Mouse (Mus musculus) hindbrain, embryonic 10.5 days (tissue): Measurements from ENCODE around the gene Slc44a5. TPM values are rescaled to one million over a fixed set of nuclear protein-coding genes. Genes with fewer than 3 reads are reported as not detected.

Experiments used
- DNase-seq: peaks from one replicate; pipeline ENCODE4 v3.0.0-alpha.2; 2017; ENCODE audit warnings: low spot score
- H3K27ac ChIP-seq: fragments of 300-500 bp; sonication (generic); 2 replicates; pipeline ENCODE4 v1.5.1; 2016; ENCODE audit warnings: mild to moderate bottlenecking, moderate library complexity
- H3K27me3 ChIP-seq: fragments of 300-500 bp; sonication (generic); 2 replicates; pipeline ENCODE4 v1.6.1; 2016; ENCODE audit warnings: mild to moderate bottlenecking; ENCODE audit not compliant: poor library complexity, insufficient read depth, severe bottlenecking
- H3K36me3 ChIP-seq: fragments of 300-500 bp; sonication (generic); 2 replicates; pipeline ENCODE4 v1.6.1; 2016; ENCODE audit warnings: mild to moderate bottlenecking, moderate library complexity
- H3K4me1 ChIP-seq: fragments of 300-500 bp; sonication (generic); replicated peaks from 2 replicates; pipeline ENCODE4 v1.6.1; 2016; ENCODE audit warnings: mild to moderate bottlenecking
- H3K4me3 ChIP-seq: fragments of 300-500 bp; sonication (generic); 2 replicates; pipeline ENCODE4 v1.5.1; 2016; ENCODE audit warnings: mild to moderate bottlenecking, moderate library complexity
- H3K9me3 ChIP-seq: fragments of 300-500 bp; sonication (generic); 2 replicates; pipeline ENCODE4 v1.6.1; 2016; ENCODE audit warnings: mild to moderate bottlenecking, moderate library complexity
- WGBS: fragments of 180-500 bp; shearing (Covaris S2); methylation state at CpG from one replicate; pipeline ENCODE4 v1.1.7; 2016; 5-methylcytosine and 5-hydroxymethylcytosine counted together
- polyA plus RNA-seq: library from polyadenylated mRNA; unstranded; fragments of >200 nt; fragmentation: Nextera tagmentation; extraction: Ambion mirVana; gene quantifications from 2 replicates; pipeline ENCODE4 v1.2.1, GENCODE M21; 2016

Gene Slc44a5
- 4.5 and 7.6 TPM in 2 replicates for polyA plus RNA-seq

GRCm38 (mm10) chr3:153973171-153973948, at the start of gene Slc44a5:
TSS of gene Slc44a5 (plus strand) at chr3:153973436.
- H3K36me3 ChIP-seq: no peaks in the 10 kb centered on the region
- H3K4me3 ChIP-seq: peak within 1 kb of the TSS; percentile 79
- DNase-seq: peak; percentile 57
- peaks cover 59% of the 10 kb centered on the region for H3K27me3 ChIP-seq
- under 1% methylated on average over 66 of the region's 66 CpGs for WGBS
- peaks cover 42% of the 10 kb centered on the region for H3K4me1 ChIP-seq
- H3K9me3 ChIP-seq: 0 out of 2 replicates have a peak, but pooled peaks cover 2% of the 10 kb centered on the region
- H3K27ac ChIP-seq: peak within 1 kb of the TSS; percentile 88

- no peaks in the 10 kb centered on the region for H3K27me3 ChIP-seq
- H3K4me3 ChIP-seq: no peak overlapping the region
- no peaks in the 10 kb centered on the region for H3K9me3 ChIP-seq
- no peak overlapping the region for H3K27ac ChIP-seq
- H3K36me3 ChIP-seq: peaks cover 78% of the 10 kb centered on the region
- WGBS: 91% methylated on average over 7 of the region's 7 CpGs
- no peak for DNase-seq
- H3K4me1 ChIP-seq: no peaks in the 10 kb centered on the region
These were observed 46.9 kb upstream of the Slc44a5 start for GRCm38 (mm10) chr3:153926333-153926732.

- Histone ChIP-seq H3K36me3 (peaks cover 84% of the 10 kb centered on the region), H3K4me3 (no peak overlapping the region), H3K27me3 (no peaks in the 10 kb centered on the region), H3K9me3 (no peaks in the 10 kb centered on the region), H3K4me1 (no peaks in the 10 kb centered on the region), H3K27ac (no peak overlapping the region)
- no peak for DNase-seq
- 96% methylated on average over 11 of the region's 11 CpGs for WGBS
These were observed 43.7 kb upstream of the Slc44a5 start for GRCm38 (mm10) chr3:153929526-153929925.

- H3K27ac ChIP-seq: no peak overlapping the region
- DNase-seq: no peak
- H3K9me3 ChIP-seq: no peaks in the 10 kb centered on the region
- no peaks in the 10 kb centered on the region for H3K27me3 ChIP-seq
- no peak overlapping the region for H3K4me3 ChIP-seq
- 96% methylated on average over 5 of the region's 5 CpGs for WGBS
- peaks cover 88% of the 10 kb centered on the region for H3K36me3 ChIP-seq
- no peaks in the 10 kb centered on the region for H3K4me1 ChIP-seq
These were observed 40.8 kb upstream of the Slc44a5 start for GRCm38 (mm10) chr3:153932461-153932860.

GRCm38 (mm10) chr3:153935878-153936277, 37.4 kb upstream of the Slc44a5 start:
- no peaks in the 10 kb centered on the region for H3K9me3 ChIP-seq
- WGBS: 93% methylated on average over 9 of the region's 9 CpGs
- no peak overlapping the region for H3K27ac ChIP-seq
- no peaks in the 10 kb centered on the region for H3K27me3 ChIP-seq
- no peaks in the 10 kb centered on the region for H3K4me1 ChIP-seq
- no peak overlapping the region for H3K4me3 ChIP-seq
- peaks cover 83% of the 10 kb centered on the region for H3K36me3 ChIP-seq
- DNase-seq: no peak

- no peaks in the 10 kb centered on the region for H3K27me3 ChIP-seq
- H3K27ac ChIP-seq: no peak overlapping the region
- H3K4me3 ChIP-seq: no peak overlapping the region
- no peaks in the 10 kb centered on the region for H3K4me1 ChIP-seq
- H3K9me3 ChIP-seq: no peaks in the 10 kb centered on the region
- WGBS: 93% methylated on average over 17 of the region's 17 CpGs
- peaks cover 81% of the 10 kb centered on the region for H3K36me3 ChIP-seq
- DNase-seq: no peak
These were observed 36.0 kb upstream of the Slc44a5 start for GRCm38 (mm10) chr3:153937116-153937810.

GRCm38 (mm10) chr3:153940021-153940420, 33.2 kb upstream of the Slc44a5 start:
- Histone ChIP-seq H3K4me3 (no peak overlapping the region), H3K27ac (no peak overlapping the region), H3K27me3 (no peaks in the 10 kb centered on the region), H3K36me3 (peaks cover 56% of the 10 kb centered on the region), H3K9me3 (no peaks in the 10 kb centered on the region), H3K4me1 (peaks cover 18% of the 10 kb centered on the region)
- no peak for DNase-seq
- WGBS: 79% methylated on average over 8 of the region's 8 CpGs

- Histone ChIP-seq H3K27me3 (no peaks in the 10 kb centered on the region), H3K27ac (no peak overlapping the region), H3K4me3 (no peak overlapping the region), H3K9me3 (no peaks in the 10 kb centered on the region), H3K36me3 (peaks cover 51% of the 10 kb centered on the region), H3K4me1 (peaks cover 21% of the 10 kb centered on the region)
- WGBS: 91% methylated on average over 9 of the region's 9 CpGs
- DNase-seq: no peak
These were observed 32.8 kb upstream of the Slc44a5 start for GRCm38 (mm10) chr3:153940486-153940885.

GRCm38 (mm10) chr3:153941613-153942012, 31.6 kb upstream of the Slc44a5 start:
- H3K36me3 ChIP-seq: peaks cover 43% of the 10 kb centered on the region
- H3K9me3 ChIP-seq: no peaks in the 10 kb centered on the region
- H3K27me3 ChIP-seq: no peaks in the 10 kb centered on the region
- DNase-seq: no peak
- WGBS: 93% methylated on average over 13 of the region's 13 CpGs
- no peak overlapping the region for H3K27ac ChIP-seq
- H3K4me3 ChIP-seq: no peak overlapping the region
- peaks cover 21% of the 10 kb centered on the region for H3K4me1 ChIP-seq

- H3K9me3 ChIP-seq: no peaks in the 10 kb centered on the region
- peak overlapping the region; percentile 72 for H3K4me3 ChIP-seq
- H3K27me3 ChIP-seq: no peaks in the 10 kb centered on the region
- peaks cover 28% of the 10 kb centered on the region for H3K36me3 ChIP-seq
- H3K27ac ChIP-seq: no peak overlapping the region
- peaks cover 21% of the 10 kb centered on the region for H3K4me1 ChIP-seq
- no peak for DNase-seq
- 64% methylated on average over 12 of the region's 12 CpGs for WGBS
These were observed 30.1 kb upstream of the Slc44a5 start for GRCm38 (mm10) chr3:153943003-153943640.

- Histone ChIP-seq H3K27ac (peak overlapping the region; percentile 93), H3K4me3 (peak overlapping the region; percentile 72), H3K27me3 (no peaks in the 10 kb centered on the region), H3K36me3 (peaks cover 20% of the 10 kb centered on the region), H3K9me3 (no peaks in the 10 kb centered on the region), H3K4me1 (peaks cover 21% of the 10 kb centered on the region)
- DNase-seq: no peak
- WGBS: under 1% methylated on average over 19 of the region's 19 CpGs
These were observed 29.3 kb upstream of the Slc44a5 start for GRCm38 (mm10) chr3:153943901-153944334.

GRCm38 (mm10) chr3:153944335-153944990, 28.8 kb upstream of the Slc44a5 start, which contains the start of gene Acadm:
TSS of gene Acadm (minus strand) at chr3:153944632.
- DNase-seq: peak; percentile 99
- under 1% methylated on average over 41 of the region's 41 CpGs for WGBS
- peaks cover 19% of the 10 kb centered on the region; the same call in 1 of the 2 replicates for H3K36me3 ChIP-seq
- peak within 1 kb of the TSS; percentile 72 for H3K4me3 ChIP-seq
- H3K27me3 ChIP-seq: no peaks in the 10 kb centered on the region
- peaks cover 21% of the 10 kb centered on the region for H3K4me1 ChIP-seq
- H3K27ac ChIP-seq: peak within 1 kb of the TSS; percentile 93
- H3K9me3 ChIP-seq: no peaks in the 10 kb centered on the region
